Mouse (Mus musculus) CH12.LX (cell line): ENCODE data around the gene Grid1. TPM values are rescaled to one million over a fixed set of nuclear protein-coding genes. Genes with fewer than 3 reads are reported as not detected.

Experiments
- DNase-seq: peaks from one replicate; pipeline ENCODE4 v3.0.0-alpha.2; 2013; ENCODE audit errors: extremely low read depth
- H3K27ac ChIP-seq: 2 replicates; pipeline ENCODE4 v1.5.1; 2012; ENCODE audit warnings: low read depth, mild to moderate bottlenecking, control low read depth, moderate library complexity; ENCODE audit not compliant: insufficient read depth
- H3K27me3 ChIP-seq: replicated peaks from 2 replicates; pipeline ENCODE3; 2012; ENCODE audit warnings: inconsistent platforms
- H3K36me3 ChIP-seq, 2 experiments: replicated peaks in 1 of 2; 2 replicates each; pipeline versions ENCODE3 to v1.6.1; 2012; ENCODE audit warnings: inconsistent platforms in 1 of 2, low read length in 1 of 2, mild to moderate bottlenecking in 1 of 2, mixed read lengths in 1 of 2, moderate library complexity in 1 of 2; ENCODE audit not compliant: control insufficient read depth in 1 of 2, insufficient read depth in 1 of 2
- H3K4me1 ChIP-seq, 2 experiments: 2 replicates each; pipeline ENCODE4 v1.6.1; 2012; ENCODE audit warnings: inconsistent platforms in 1 of 2, moderate library complexity in 1 of 2; ENCODE audit not compliant: insufficient read depth in 2 of 2, control insufficient read depth in 1 of 2
- H3K4me2 ChIP-seq: 2 replicates; pipeline ENCODE4 v1.6.1; 2012; ENCODE audit warnings: low read depth, mild to moderate bottlenecking, control low read depth; ENCODE audit not compliant: poor library complexity, insufficient read depth, severe bottlenecking
- H3K4me3 ChIP-seq, 3 experiments: fragments of 150-350 bp in 1 of 3; sonication (generic) in 1 of 3; replicated peaks in 1 of 3; 2 replicates each; pipeline versions ENCODE3 to v1.5.1; 2011 to 2012; ENCODE audit warnings: low read depth in 2 of 3, low read length in 2 of 3, mild to moderate bottlenecking in 2 of 3, moderate library complexity in 2 of 3, control low read depth in 1 of 3, improper control_type of control experiment in 1 of 3, inconsistent platforms in 1 of 3, mixed read lengths in 1 of 3; ENCODE audit not compliant: poor library complexity in 1 of 3
- H3K79me2 ChIP-seq: replicated peaks from 2 replicates; pipeline ENCODE4 v1.6.1; 2012; ENCODE audit warnings: mild to moderate bottlenecking, moderate library complexity; ENCODE audit not compliant: control insufficient read depth, poor library complexity, insufficient read depth, severe bottlenecking; ENCODE audit errors: extremely low read depth
- H3K9ac ChIP-seq: 2 replicates; pipeline ENCODE4 v1.6.1; 2012; ENCODE audit warnings: low read depth, mild to moderate bottlenecking, control low read depth, moderate library complexity; ENCODE audit not compliant: insufficient read depth
- H3K9me3 ChIP-seq: replicated peaks from 2 replicates; pipeline ENCODE3; 2012; ENCODE audit warnings: low read length, inconsistent platforms, mixed read lengths
- BHLHE40 ChIP-seq: IDR thresholded peaks from 2 replicates; pipeline ENCODE4 v1.6.1; 2011; ENCODE audit warnings: mild to moderate bottlenecking, low read depth, low read length, improper control_type of control experiment
- CTCF ChIP-seq, 2 experiments: IDR thresholded peaks in 1 of 2; conservative IDR thresholded peaks in 1 of 2; 2 replicates each; pipeline ENCODE4 v1.5.1; 2011 to 2012; ENCODE audit warnings: low read depth in 2 of 2, low read length in 2 of 2, improper control_type of control experiment in 1 of 2, inconsistent platforms in 1 of 2, mild to moderate bottlenecking in 1 of 2, moderate library complexity in 1 of 2
- ELF1 ChIP-seq: IDR thresholded peaks from 2 replicates; pipeline ENCODE4 v1.6.1; 2014; ENCODE audit warnings: low read depth, mild to moderate bottlenecking, inconsistent platforms, low read length, improper control_type of control experiment
- EP300 ChIP-seq: IDR thresholded peaks from 2 replicates; pipeline ENCODE4 v1.6.1; 2011; ENCODE audit warnings: low read length, improper control_type of control experiment
- ETS1 ChIP-seq: conservative IDR thresholded peaks from 2 replicates; pipeline ENCODE4 v1.6.1; 2012; ENCODE audit warnings: low read depth, mild to moderate bottlenecking, inconsistent platforms, low read length, improper control_type of control experiment, moderate library complexity
- GABPA ChIP-seq: IDR thresholded peaks from 2 replicates; pipeline ENCODE4 v1.6.1; 2012; ENCODE audit warnings: low read depth, low read length, improper control_type of control experiment, inconsistent platforms; ENCODE audit not compliant: insufficient replicate concordance
- IRF4 ChIP-seq: IDR thresholded peaks from 2 replicates; pipeline ENCODE4 v1.6.1; 2014; ENCODE audit warnings: low read depth, mild to moderate bottlenecking, inconsistent platforms, low read length, improper control_type of control experiment
- JUN ChIP-seq: IDR thresholded peaks from 2 replicates; pipeline ENCODE4 v1.6.1; 2011; ENCODE audit warnings: low read depth, mild to moderate bottlenecking, low read length, improper control_type of control experiment, moderate library complexity; ENCODE audit not compliant: insufficient read depth
- JUND ChIP-seq: conservative IDR thresholded peaks from 2 replicates; pipeline ENCODE4 v1.6.1; 2011; ENCODE audit warnings: low read depth, low read length, improper control_type of control experiment
- MAZ ChIP-seq: IDR thresholded peaks from 2 replicates; pipeline ENCODE4 v1.6.1; 2012; ENCODE audit warnings: low read depth, mild to moderate bottlenecking, inconsistent platforms, low read length, improper control_type of control experiment, moderate library complexity
- NELFE ChIP-seq: IDR thresholded peaks from 2 replicates; pipeline ENCODE4 v1.6.1; 2011; ENCODE audit warnings: low read depth, low read length, improper control_type of control experiment
- POLR2A ChIP-seq: IDR thresholded peaks from 2 replicates; pipeline ENCODE4 v1.6.1; 2011; ENCODE audit warnings: low read depth, mild to moderate bottlenecking, improper control_type of control experiment, low read length
- RAD21 ChIP-seq: IDR thresholded peaks from 2 replicates; pipeline ENCODE4 v1.6.1; 2011; ENCODE audit warnings: low read depth, mild to moderate bottlenecking, low read length, improper control_type of control experiment, moderate library complexity
- SIN3A ChIP-seq: IDR thresholded peaks from 2 replicates; pipeline ENCODE4 v1.6.1; 2012; ENCODE audit warnings: low read length, improper control_type of control experiment, inconsistent platforms
- TCF12 ChIP-seq: IDR thresholded peaks from 2 replicates; pipeline ENCODE4 v1.6.1; 2014; ENCODE audit warnings: low read depth, mild to moderate bottlenecking, inconsistent platforms, low read length, improper control_type of control experiment
- UBTF ChIP-seq: IDR thresholded peaks from 2 replicates; pipeline ENCODE4 v1.6.1; 2012; ENCODE audit warnings: low read depth, mild to moderate bottlenecking, inconsistent platforms, low read length, improper control_type of control experiment, moderate library complexity
- USF2 ChIP-seq: conservative IDR thresholded peaks from 2 replicates; pipeline ENCODE4 v1.6.1; 2011; ENCODE audit warnings: low read depth, low read length, improper control_type of control experiment
- ZC3H11A ChIP-seq: IDR thresholded peaks from 2 replicates; pipeline ENCODE4 v1.6.1; 2012; ENCODE audit warnings: low read depth, mild to moderate bottlenecking, inconsistent platforms, low read length, improper control_type of control experiment
- ZKSCAN1 ChIP-seq: IDR thresholded peaks from 2 replicates; pipeline ENCODE4 v1.6.1; 2012; ENCODE audit warnings: low read depth, inconsistent platforms, low read length, improper control_type of control experiment, borderline replicate concordance
- ZMIZ1 ChIP-seq: IDR thresholded peaks from 2 replicates; pipeline ENCODE4 v1.6.1; 2012; ENCODE audit warnings: low read depth, mild to moderate bottlenecking, inconsistent platforms, low read length, improper control_type of control experiment
- ZNF384 ChIP-seq: IDR thresholded peaks from 2 replicates; pipeline ENCODE4 v1.6.1; 2012; ENCODE audit warnings: low read depth, low read length, improper control_type of control experiment, inconsistent platforms
- dilution Hi-C: fragments of 300-500 bp; cut with MboI; formaldehyde crosslinking; loops from 2 replicates; pipeline ENCODE4 v1.14.3; 2020; ENCODE audit warnings: low sequenced_read_pairs; ENCODE audit not compliant: extremely low pct_unique_long_range_greater_than_20kb, extremely low pct_ligation_motif_present
- in situ Hi-C: fragments of 300-500 bp; cut with MboI; formaldehyde crosslinking; loops from 3 replicates; pipeline ENCODE4 v1.14.3; 2019; ENCODE audit warnings: low sequenced_read_pairs, low pct_ligation_motif_present, low pct_unique_long_range_greater_than_20kb, mixed read lengths
- polyA plus RNA-seq: library from polyadenylated mRNA; unstranded; fragments of >175 nt; gene quantifications from 2 replicates; pipeline ENCODE4 v1.2.1, GENCODE M21; 2012; ENCODE audit warnings: low read depth; ENCODE audit not compliant: insufficient read length
- total RNA-seq, 2 experiments: library from RNA; depleted of rRNA; stranded (reverse); fragments of 300-350 nt in 1 of 2; fragments of >200 nt in 1 of 2; gene quantifications; 2 replicates each; pipeline ENCODE4 v1.2.3; 2012 to 2014

Grid1 gene
- total and polyA plus RNA-seq, 3 experiments: not detected

- no peaks in the 10 kb centered on the region for H3K36me3 ChIP-seq
- H3K9me3 ChIP-seq: peaks cover 20% of the 10 kb centered on the region
- dilution Hi-C loops: no loop called here
- H3K9ac ChIP-seq: no peak overlapping the region
- no peak overlapping the region for H3K4me3 ChIP-seq
- in situ Hi-C loops: no loop called here
- H3K27me3 ChIP-seq: no peaks in the 10 kb centered on the region
- H3K79me2 ChIP-seq: no peaks in the 10 kb centered on the region
- no peak overlapping the region for H3K4me2 ChIP-seq
- TF ChIP-seq ZNF384 (no peak), ZKSCAN1 (no peak), CTCF (conservative IDR thresholded peaks at IDR 0.05 in 1 of 2, IDR thresholded peaks at IDR 0.05 in 1 of 2; ENCODE audit: low read depth in 2 of 2, low read length in 2 of 2) (no peak), POLR2A (no peak), USF2 (no peak), JUND (no peak), RAD21 (no peak), MAZ (no peak), JUN (no peak), ELF1 (no peak), GABPA (no peak), ZC3H11A (no peak), ETS1 (no peak), IRF4 (no peak)
- TF ChIP-seq, all 38 proteins: peak for 0
- DNase-seq: no peak
- H3K4me1 ChIP-seq: no peaks in the 10 kb centered on the region
- no peak overlapping the region for H3K27ac ChIP-seq
Measured at GRCm38 (mm10) chr14:35502324-35502723, 682.4 kb downstream of the Grid1 start.

- no peak overlapping the region for H3K4me3 ChIP-seq
- TF ChIP-seq JUN: no peak
- TF ChIP-seq NELFE: no peak
- TF ChIP-seq RAD21: no peak
- no peak for TF ChIP-seq SIN3A
- TF ChIP-seq POLR2A: no peak
- TF ChIP-seq EP300: no peak
- TF ChIP-seq TCF12: no peak
- no peak for TF ChIP-seq ZMIZ1
- TF ChIP-seq USF2: no peak
- no peak for TF ChIP-seq BHLHE40
- TF ChIP-seq UBTF: no peak
- dilution Hi-C loops: no loop called here
- H3K36me3 ChIP-seq: no peaks in the 10 kb centered on the region
- no peaks in the 10 kb centered on the region for H3K79me2 ChIP-seq
- H3K9ac ChIP-seq: no peak overlapping the region
- no peak overlapping the region for H3K4me2 ChIP-seq
- no peaks in the 10 kb centered on the region for H3K27me3 ChIP-seq
- in situ Hi-C loops: no loop called here
- no peak for DNase-seq
- H3K4me1 ChIP-seq: no peaks in the 10 kb centered on the region
- H3K9me3 ChIP-seq: peaks cover 40% of the 10 kb centered on the region
- H3K27ac ChIP-seq: no peak overlapping the region
Measured at GRCm38 (mm10) chr14:35519402-35519801, 699.5 kb downstream of the Grid1 start.
